Mouse (Mus musculus) liver, embryonic 14.5 days (tissue): ENCODE data around the gene Rassf3.

Experiments used
- CTCF ChIP-seq: IDR thresholded peaks from 2 replicates; pipeline ENCODE4 v1.5.1; 2016; ENCODE audit warnings: antibody characterized with exemption, low read depth, control low read depth
- EP300 ChIP-seq: IDR thresholded peaks from 2 replicates; pipeline ENCODE4 v1.6.1; 2016; ENCODE audit warnings: antibody characterized with exemption, low read depth

DNA sequence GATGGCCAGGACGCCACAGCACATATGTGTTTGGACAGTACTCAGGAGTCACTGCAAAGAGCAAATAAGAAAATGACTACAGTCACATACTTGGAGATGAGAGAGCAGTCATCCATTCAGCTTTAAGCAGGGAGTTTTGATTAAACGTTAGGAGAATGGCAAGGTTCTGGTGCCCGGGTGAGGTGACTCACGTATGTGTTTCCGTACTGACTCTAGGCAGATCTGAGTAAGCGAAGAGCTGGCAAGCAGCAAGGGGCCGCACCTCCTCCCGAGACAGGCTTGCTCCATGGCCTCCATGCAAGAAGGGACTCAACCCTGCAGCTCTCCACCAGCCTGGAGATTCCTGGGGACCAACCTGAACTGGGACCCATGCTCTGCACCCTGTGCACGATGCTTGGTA lies 32.4 kb downstream of the Rassf3 start:
- TF ChIP-seq CTCF (no peak), EP300 (no peak)
